Mouse (Mus musculus): ENCODE results near the gene Runx3.

DNA sequence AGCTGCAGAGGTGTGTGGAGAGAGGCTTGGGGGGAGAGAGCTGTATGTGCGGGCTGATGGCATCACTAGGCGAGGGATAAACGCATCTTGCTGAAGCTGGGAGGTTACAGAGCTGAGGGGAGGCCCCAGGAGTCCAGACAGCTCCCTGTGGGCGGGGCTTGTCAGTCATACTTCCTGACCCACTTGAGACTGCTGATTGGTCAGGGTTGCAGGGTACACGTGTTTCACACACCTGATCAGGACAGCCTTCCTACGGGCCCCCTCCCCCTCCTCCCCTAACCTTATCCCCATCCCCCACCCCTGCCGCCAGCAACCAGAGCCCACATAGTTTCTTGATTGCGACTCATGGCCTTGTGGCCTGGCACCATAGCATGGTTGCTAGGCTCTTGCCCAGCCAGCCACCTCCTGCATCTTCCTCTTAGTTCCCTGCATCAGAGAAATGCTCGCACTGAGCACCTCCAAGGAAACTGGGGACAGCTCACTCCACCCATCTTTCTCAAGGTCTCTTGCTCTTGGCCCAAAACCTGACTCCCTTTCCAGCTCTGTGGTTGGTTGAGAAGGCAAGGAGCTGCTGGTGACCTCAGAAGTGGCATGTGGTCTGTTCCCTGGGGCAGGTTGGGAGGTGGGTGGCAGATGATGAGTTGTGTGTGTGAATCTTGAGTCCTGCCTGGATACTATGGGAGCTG, 38.4 kb downstream of the Runx3 start:
- TF ChIP-seq POLR2A (IDR thresholded peaks at IDR 0.05; ENCODE audit: borderline replicate concordance, control insufficient read depth, low read depth, low read length) (no peak), CTCF (IDR thresholded peaks at IDR 0.05; ENCODE audit: control insufficient read depth, insufficient read depth, low read length) (no peak)
